In genomic region chr2:22894932-22895281, GRCm38 (mm10) we compare ENCODE assay signal across 8 mouse cellular contexts. TPM values are rescaled to one million over a fixed set of nuclear protein-coding genes. Genes with fewer than 3 reads are reported as not detected.
DNase-seq lines count a peak whose midpoint lies in the region; ATAC-seq lines count a peak whose summit lies in the region.

No protein-coding gene starts in this region.

- peak overlapping the region; percentile 70 for H3K4me2 ChIP-seq in lung, embryonic 15.5 days
- peak overlapping the region; percentile 87 for H3K4me2 ChIP-seq in neural tube, embryonic 13.5 days

- no peaks in the 10 kb centered on the region for H3K4me1 ChIP-seq in lung, embryonic 15.5 days
- peaks cover 21% of the 10 kb centered on the region for H3K4me1 ChIP-seq in forebrain, embryonic 10.5 days
- peaks cover 6% of the 10 kb centered on the region; the same call in 1 of the 2 replicates for H3K4me1 ChIP-seq in limb, embryonic 10.5 days
- peaks cover 23% of the 10 kb centered on the region for H3K4me1 ChIP-seq in neural tube, embryonic 13.5 days (replicated peaks)

- peak overlapping the region; percentile 37 for H3K27ac ChIP-seq in lung, embryonic 15.5 days
- peak overlapping the region; percentile 89 for H3K27ac ChIP-seq in forebrain, embryonic 10.5 days
- H3K27ac ChIP-seq in limb, embryonic 10.5 days = peak overlapping the region; percentile 86
- H3K27ac ChIP-seq in neural tube, embryonic 13.5 days (replicated peaks) = peak overlapping the region; percentile 90

- H3K27me3 ChIP-seq in lung, embryonic 15.5 days = no peaks in the 10 kb centered on the region
- H3K27me3 ChIP-seq in forebrain, embryonic 10.5 days (ENCODE audit: poor library complexity, severe bottlenecking) = no peaks in the 10 kb centered on the region
- no peaks in the 10 kb centered on the region for H3K27me3 ChIP-seq in limb, embryonic 10.5 days (ENCODE audit: low read depth, poor library complexity, severe bottlenecking)
- H3K27me3 ChIP-seq in neural tube, embryonic 13.5 days = no peaks in the 10 kb centered on the region

- H3K4me3 ChIP-seq in lung, embryonic 15.5 days = peak overlapping the region; percentile 80
- peak overlapping the region; percentile 94 for H3K4me3 ChIP-seq in forebrain, embryonic 10.5 days
- peak overlapping the region; percentile 91 for H3K4me3 ChIP-seq in limb, embryonic 10.5 days
- H3K4me3 ChIP-seq in neural tube, embryonic 13.5 days = peak overlapping the region; percentile 93

- 19% methylated on average over 9 of the region's 9 CpGs for WGBS in lung, embryonic 15.5 days
- WGBS in forebrain, embryonic 10.5 days = 25% methylated on average over 9 of the region's 9 CpGs
- WGBS in limb, embryonic 10.5 days = 24% methylated on average over 9 of the region's 9 CpGs
- 20% methylated on average over 9 of the region's 9 CpGs for WGBS in neural tube, embryonic 13.5 days

- no peaks in the 10 kb centered on the region for H3K36me3 ChIP-seq in lung, embryonic 15.5 days
- H3K36me3 ChIP-seq in forebrain, embryonic 10.5 days (replicated peaks) = peaks cover 4% of the 10 kb centered on the region; the same call in 1 of the 2 replicates
- H3K36me3 ChIP-seq in limb, embryonic 10.5 days = no peaks in the 10 kb centered on the region
- H3K36me3 ChIP-seq in neural tube, embryonic 13.5 days = no peaks in the 10 kb centered on the region

- H3K9me3 ChIP-seq in lung, embryonic 15.5 days = no peaks in the 10 kb centered on the region
- no peaks in the 10 kb centered on the region for H3K9me3 ChIP-seq in forebrain, embryonic 10.5 days
- no peaks in the 10 kb centered on the region for H3K9me3 ChIP-seq in limb, embryonic 10.5 days (replicated peaks)
- no peaks in the 10 kb centered on the region for H3K9me3 ChIP-seq in neural tube, embryonic 13.5 days

- no peak for DNase-seq in lung, postnatal 36 days
- DNase-seq in forebrain, embryonic 10.5 days (ENCODE audit: extremely low spot score, low spot score) = no peak
- DNase-seq in limb, embryonic 10.5 days (ENCODE audit: low spot score) = no peak
- no peak for DNase-seq in gastrocnemius, postnatal 10 days
- DNase-seq in embryo, embryonic 11 days = no peak
- DNase-seq in ovary, adult 18-20 months (ENCODE audit: low spot score) = no peak

- peak; percentile 13; the same call in 1 of the 2 replicates for ATAC-seq in lung, embryonic 15.5 days (ENCODE audit: borderline replicate concordance, extremely low read depth, low FRiP score, low TSS enrichment)
- peak; percentile 65 for ATAC-seq in neural tube, embryonic 13.5 days (ENCODE audit: low read depth)

- peak overlapping the region; percentile 70 for H3K9ac ChIP-seq in lung, embryonic 15.5 days
- H3K9ac ChIP-seq in neural tube, embryonic 13.5 days = peak overlapping the region; percentile 85

RNA-seq across cellular contexts. Expression of gene Pdss1, which starts 0.4 kb away (rescaled TPM):
- 20.3 and 21.6 TPM in 2 replicates for polyA plus RNA-seq in lung, embryonic 15.5 days (2015; fragmentation: Nextera tagmentation; extraction: Ambion mirVana)
- polyA plus RNA-seq in forebrain, embryonic 10.5 days (2016; fragmentation: Nextera tagmentation; extraction: Ambion mirVana) = 27.0 and 28.0 TPM in 2 replicates
- 19.1 and 21.8 TPM in 2 replicates for polyA plus RNA-seq in limb, embryonic 10.5 days (2016; fragmentation: Nextera tagmentation; extraction: Ambion mirVana)
- 25.3 and 25.8 TPM in 2 replicates for polyA plus RNA-seq in neural tube, embryonic 13.5 days (2015; fragmentation: Nextera tagmentation; extraction: Ambion mirVana)
- 10 to 100 TPM; 16.7 to 18.3 TPM for total RNA-seq in gastrocnemius, postnatal 10 days (2021)

Comparison
In these comparisons a context has a peak if more than half of its experiments do, and no peak if none do; other contexts are left out.
1. H3K27ac ChIP-seq: peak in every context shown above with its lines; median percentile 90 in neural tube, embryonic 13.5 days; 89 in forebrain, embryonic 10.5 days; 86 in limb, embryonic 10.5 days; 37 in lung, embryonic 15.5 days.